Mouse (Mus musculus): Measurements from ENCODE around the gene Setd3.

Gene Setd3

DNA sequence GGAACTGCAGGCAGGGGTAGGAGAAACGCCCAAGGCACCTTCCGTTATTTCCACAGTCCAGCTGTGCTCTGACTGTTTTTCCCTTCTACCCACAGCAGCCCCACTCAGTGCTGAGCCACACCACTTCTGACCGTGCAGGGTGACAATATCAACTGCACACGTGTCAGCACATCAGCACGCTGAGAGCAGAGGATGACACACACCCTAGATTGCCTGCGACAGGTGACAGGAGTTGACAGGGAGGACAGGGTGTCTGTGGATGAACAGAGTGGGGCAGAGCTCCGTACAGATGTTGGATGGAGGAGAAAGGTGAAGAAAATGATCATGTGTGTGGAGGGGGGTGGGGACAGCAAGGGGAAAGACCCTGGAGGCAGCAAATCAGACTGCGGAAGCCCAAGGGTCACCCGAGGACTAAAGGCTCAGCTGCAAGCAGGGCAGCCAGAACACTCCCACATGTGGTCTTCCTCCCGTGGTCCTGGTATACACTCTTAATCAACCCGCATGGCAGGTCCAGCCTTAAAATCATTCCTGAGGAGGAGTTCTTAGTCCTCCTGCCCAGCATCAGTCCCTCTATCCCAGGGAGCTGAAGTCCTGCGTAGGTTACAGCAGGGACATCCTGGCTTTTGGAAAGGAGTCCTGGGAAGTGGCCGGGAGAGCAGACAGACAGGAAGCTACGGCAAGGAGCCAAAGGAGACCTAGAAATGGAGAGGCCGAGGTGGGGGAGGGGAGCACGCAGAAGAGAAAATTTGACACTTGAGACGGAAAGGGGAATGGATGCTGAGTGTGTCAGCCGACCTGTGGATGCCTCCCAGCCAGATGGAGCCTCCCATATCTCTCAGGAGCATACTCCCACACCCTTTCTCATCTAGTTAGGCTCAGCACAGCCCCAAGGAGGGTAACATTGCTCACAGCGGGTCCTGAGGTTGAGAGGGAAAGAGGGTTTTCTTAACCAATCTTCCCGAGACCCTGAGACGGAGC lies 108.1 kb downstream of the Setd3 start:
- DNase-seq (ENCODE audit: low read depth): no peak

DNA sequence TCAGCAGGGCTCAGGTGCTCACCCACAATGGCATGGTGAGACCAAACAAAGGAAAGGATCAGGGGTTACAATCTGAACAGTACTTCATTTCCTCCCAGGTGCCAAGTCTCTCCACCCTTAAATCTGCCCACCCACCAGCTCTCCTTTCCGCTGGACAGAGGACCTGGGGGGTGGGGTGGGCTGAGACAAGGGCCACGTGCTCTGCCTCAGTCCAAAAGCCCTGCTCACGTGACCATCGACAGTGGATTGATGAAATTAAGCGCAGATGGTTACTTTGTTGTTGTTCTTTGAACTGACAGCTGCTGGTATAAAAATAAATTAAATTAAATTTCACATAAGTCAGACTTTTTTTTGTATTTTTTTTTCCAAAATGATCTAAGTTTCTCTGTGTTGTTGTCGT lies 109.6 kb downstream of the Setd3 start:
- no peak for DNase-seq (ENCODE audit: low read depth)

DNA sequence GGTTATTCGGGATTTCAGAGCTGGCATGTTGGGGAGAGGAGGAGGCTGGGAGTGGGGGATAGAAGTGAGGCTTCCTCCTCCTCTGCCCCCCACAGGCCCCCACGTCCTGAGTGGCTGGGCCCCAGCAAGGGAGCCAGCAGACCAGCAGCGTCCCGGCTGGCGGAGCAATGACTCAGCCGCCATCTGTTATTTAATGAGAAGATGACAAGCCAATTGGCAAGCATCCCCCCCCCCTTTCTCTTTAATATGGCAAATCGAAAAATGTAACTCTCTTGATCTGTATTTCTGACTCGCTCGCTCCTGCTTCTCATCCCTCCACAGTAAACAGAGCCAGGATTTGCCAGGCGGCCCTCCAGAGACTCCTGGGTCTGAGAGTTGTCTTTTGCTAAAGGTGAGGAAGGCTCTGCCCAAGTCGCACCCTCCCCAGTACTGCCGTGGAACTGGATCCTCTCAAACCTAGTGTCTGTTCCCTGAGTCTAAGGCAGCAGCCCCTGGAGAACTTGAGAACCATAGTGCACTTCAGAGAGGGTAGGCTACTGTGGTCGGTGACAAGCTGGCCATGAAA lies 111.2 kb downstream of the Setd3 start:
- DNase-seq (ENCODE audit: low read depth): no peak

DNA sequence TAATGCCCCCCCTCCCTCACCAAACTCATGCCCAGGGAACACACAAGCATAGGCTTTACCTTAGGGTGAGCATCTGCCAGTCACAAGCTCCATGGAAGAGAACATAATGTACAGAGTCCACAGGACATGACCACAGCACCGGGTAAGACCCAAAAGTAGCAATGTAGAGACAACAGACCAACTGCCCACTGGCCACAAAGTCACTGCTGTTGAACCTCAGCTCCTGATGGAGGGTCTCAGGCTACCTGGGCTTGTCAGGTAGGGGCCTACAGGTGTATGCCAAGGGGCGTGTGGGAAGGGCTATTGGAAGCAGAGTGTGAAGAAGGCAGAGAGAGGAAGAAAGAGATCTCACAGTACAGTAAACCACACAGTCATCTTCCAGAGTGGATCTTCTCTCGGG lies 111.9 kb downstream of the Setd3 start:
- no peak for DNase-seq (ENCODE audit: low read depth)

DNA sequence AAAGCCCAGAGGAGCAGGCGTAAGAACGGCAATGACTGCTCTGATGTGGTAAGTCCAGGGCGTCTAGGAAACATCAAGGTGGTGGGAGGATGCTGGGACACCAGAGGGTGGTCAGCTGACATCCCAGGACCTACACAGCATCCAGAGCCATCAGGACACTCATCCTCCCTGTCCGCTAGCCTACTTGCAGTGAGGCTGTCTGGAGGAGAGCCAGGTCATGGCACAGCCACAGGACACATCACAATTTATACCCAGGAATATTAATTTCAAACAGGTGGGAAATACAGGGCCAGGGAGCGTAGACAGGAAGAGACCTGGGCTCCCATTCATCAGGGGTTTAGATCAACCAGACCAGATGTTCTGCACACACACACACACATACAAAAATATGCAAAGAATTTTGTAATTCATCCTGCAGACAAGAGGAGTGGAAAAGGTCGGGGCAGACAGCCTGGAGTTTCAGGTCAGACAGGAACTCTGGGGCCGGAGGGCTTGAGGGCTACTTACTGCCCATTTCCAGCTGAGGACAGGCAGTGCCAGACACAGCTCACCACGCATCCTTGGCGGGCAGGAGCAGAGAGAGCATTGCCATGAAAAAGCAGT lies 114.6 kb downstream of the Setd3 start:
- no peak for DNase-seq (ENCODE audit: low read depth)

DNA sequence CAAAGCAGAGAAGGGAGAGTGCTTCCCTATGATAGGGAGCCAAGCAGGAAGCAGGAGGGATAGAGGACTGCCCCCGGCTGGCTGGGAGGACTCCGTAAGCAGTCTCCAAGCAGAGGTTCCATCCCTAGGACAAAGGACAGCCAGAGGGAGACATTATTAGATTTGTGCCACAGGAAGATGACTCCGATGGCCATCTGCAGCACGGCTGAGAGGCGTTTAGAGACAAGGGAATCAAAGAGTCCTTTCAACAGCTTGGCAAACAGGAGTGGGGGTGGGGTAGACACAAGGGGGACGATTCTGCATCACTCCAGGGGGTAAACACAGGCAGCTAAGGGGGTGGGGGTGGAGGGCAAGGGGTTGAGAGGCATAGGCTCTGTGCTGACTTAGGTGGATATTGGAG lies 115.1 kb downstream of the Setd3 start:
- no peak for DNase-seq (ENCODE audit: low read depth)

DNA sequence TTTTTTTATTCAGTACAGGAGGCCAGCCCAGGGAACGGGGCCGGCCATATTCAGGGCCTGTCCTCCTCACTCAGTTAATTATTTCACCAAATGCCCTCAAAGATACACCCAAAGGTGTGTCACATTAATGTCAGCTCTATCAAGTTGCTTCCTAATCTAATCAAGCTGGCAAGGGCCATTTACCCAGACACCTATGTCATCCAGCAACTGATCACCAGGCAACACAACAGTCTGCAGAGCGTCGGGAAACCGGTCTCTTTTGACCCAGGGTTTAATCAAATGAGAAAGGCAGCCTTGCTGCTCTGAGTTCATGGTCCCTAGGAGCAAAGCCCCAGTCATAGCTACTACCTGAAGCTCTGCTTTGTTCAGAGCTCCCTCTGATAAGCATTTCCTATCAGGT lies 117.0 kb downstream of the Setd3 start:
- no peak for DNase-seq (ENCODE audit: low read depth)

DNA sequence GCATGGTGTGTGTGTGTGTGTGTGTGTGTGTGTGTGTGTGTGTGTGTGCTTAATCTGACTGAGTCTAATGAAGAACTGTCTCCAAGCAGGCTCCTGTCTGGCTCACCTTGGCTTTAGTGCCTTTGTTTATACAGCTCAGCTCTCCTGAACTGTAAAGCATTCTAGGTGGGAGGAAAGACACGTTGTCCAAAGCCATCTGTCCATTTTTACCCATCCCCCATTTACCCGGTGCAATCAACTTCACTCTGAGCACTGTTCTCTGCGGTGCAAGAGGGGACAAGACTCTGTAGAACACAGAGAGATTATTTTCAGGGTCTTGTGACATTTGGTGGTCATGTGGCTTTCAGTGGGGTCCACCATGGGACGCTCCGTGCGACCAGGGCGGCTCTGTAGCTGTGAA lies 117.5 kb downstream of the Setd3 start:
- no peak for DNase-seq (ENCODE audit: low read depth)

Data from 416B (cell line).